Mouse (Mus musculus): ENCODE results near the gene Olfr119.
"Not testable (repeated sequence)": the region's sequence is repeated elsewhere in the genome, so short reads cannot be mapped to it uniquely, and the experiment has no call there.

Olfr119 gene

DNA sequence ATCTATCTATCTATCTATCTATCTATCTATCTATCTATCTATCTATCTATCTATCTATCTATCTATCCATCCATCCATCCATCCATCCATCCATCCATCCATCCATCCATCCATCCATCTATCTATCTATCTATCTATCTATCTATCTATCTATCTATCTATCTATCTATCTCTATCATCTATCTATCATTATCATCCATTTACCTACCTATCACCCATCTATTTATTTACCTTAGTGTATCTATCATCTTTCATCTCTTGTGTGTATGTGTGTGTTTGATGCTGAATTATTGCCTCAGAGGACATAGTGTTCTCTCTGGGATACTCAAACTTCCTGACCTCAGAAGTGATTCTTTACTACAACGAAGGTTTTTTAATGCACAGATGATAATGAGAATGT, at the start of gene Olfr119:
Olfr119 (plus strand) TSS at position 301 of the 400 bp plus-strand sequence.
- DNase-seq, result not testable (repeated sequence)

GRCm38 (mm10) chr17:37663682-37664081, 32.7 kb upstream of the Olfr119 start, which contains the start of gene Olfr117:
Gene Olfr117 (minus strand): TSS chr17:37663782.
- DNase-seq, result no peak

DNA sequence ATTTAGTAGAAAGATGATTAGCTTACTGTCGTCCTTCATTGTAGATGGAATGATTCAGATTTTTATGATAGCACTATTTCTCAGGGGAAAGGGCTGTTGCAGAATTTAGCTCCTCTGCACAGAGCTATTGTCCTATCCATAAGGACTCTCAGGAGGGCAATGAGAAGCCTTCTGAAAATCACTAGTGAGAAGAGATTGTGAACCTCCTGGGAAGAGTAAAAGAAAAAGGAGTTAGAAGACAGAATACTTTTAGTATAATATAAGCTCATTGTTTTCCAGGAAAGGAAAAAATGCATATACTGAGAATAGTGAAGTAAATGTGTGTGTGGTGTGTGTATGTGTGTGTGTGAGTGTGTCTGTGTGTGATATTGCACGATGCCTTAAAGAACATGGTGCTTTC, 29.7 kb upstream of the Olfr119 start, which contains the start of gene Olfr118:
Olfr118 (plus strand) TSS at position 301 of the 400 bp plus-strand sequence.
- DNase-seq, result no peak

GRCm38 (mm10) chr17:37721508-37721907, 25.1 kb downstream of the Olfr119 start, which contains the start of gene Olfr120:
Gene Olfr120 (plus strand): TSS chr17:37721808.
- DNase-seq, result no peak

DNA sequence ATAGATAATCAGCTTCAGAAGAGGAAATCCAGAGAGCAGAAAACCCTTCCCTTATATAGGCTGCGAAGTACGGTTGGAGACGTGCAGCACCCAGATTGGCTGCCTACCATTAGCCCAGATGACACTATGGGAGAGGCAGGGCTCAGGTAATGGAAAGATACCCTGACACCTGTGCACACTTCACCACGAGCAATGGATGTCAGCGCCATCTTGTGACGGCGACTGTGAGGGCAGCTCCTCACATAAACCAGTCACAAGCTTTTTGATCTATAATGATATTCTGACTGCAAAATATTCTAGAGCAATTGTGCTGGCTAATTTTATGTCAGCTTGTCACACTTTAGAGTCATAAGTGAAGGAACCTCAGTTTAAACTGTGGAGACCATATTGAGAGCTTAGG, 41.7 kb downstream of the Olfr119 start:
- DNase-seq, result no peak

Measured in cerebellum, postnatal 10 days (tissue).